Mouse (Mus musculus) lung, postnatal 0 days (tissue): Measurements from ENCODE around the gene Habp2. TPM values are rescaled to one million over a fixed set of nuclear protein-coding genes. Genes with fewer than 3 reads are reported as not detected.

Experiments
- ATAC-seq: fragments of 200-750 bp; cut with Nextera tagmentation; 2 replicates; pipeline ENCODE4 v1.8.0; 2017; ENCODE audit warnings: moderate library complexity
- DNase-seq: peaks from one replicate; pipeline ENCODE4 v3.0.0-alpha.2; 2016; ENCODE audit warnings: low spot score
- H3K27ac ChIP-seq: fragments of 300-500 bp; sonication (generic); 2 replicates; pipeline ENCODE4 v1.5.1; 2014; ENCODE audit warnings: antibody characterized with exemption, mild to moderate bottlenecking, low read length, mixed read lengths
- H3K27me3 ChIP-seq: fragments of 300-500 bp; sonication (generic); replicated peaks from 2 replicates; pipeline ENCODE4 v1.6.1; 2014; ENCODE audit warnings: low read length, mixed read lengths; ENCODE audit not compliant: insufficient read depth
- H3K36me3 ChIP-seq: fragments of 300-500 bp; sonication (generic); 2 replicates; pipeline ENCODE4 v1.6.1; 2014; ENCODE audit warnings: low read length, mixed read lengths; ENCODE audit not compliant: insufficient read depth
- H3K4me1 ChIP-seq: fragments of 300-500 bp; sonication (generic); 2 replicates; pipeline ENCODE4 v1.6.1; 2014; ENCODE audit warnings: antibody characterized with exemption, low read depth, low read length, mixed read lengths; ENCODE audit not compliant: insufficient read depth
- H3K4me2 ChIP-seq: fragments of 300-500 bp; sonication (generic); replicated peaks from 2 replicates; pipeline ENCODE4 v1.6.1; 2014; ENCODE audit warnings: low read depth, mild to moderate bottlenecking, low read length, moderate library complexity, mixed read lengths
- H3K4me3 ChIP-seq: fragments of 300-500 bp; sonication (generic); 2 replicates; pipeline ENCODE4 v1.5.1; 2014; ENCODE audit warnings: low read depth, low read length
- H3K9ac ChIP-seq: fragments of 300-500 bp; sonication (generic); replicated peaks from 2 replicates; pipeline ENCODE4 v1.6.1; 2014; ENCODE audit warnings: low read depth, mild to moderate bottlenecking
- H3K9me3 ChIP-seq: fragments of 300-500 bp; sonication (generic); 2 replicates; pipeline ENCODE4 v1.6.1; 2016; ENCODE audit warnings: low read length, mixed read lengths
- CTCF ChIP-seq: IDR thresholded peaks from 2 replicates; pipeline ENCODE4 v1.5.1; 2016; ENCODE audit warnings: antibody characterized with exemption, mild to moderate bottlenecking
- EP300 ChIP-seq: IDR thresholded peaks from 2 replicates; pipeline ENCODE4 v1.6.1; 2016; ENCODE audit warnings: antibody characterized with exemption, mild to moderate bottlenecking, control low read depth
- WGBS: fragments of 180-500 bp; shearing (Covaris S2); extraction: QIAGEN DNeasy Blood & Tissue Kit; methylation state at CpG from one replicate; pipeline ENCODE4 v1.1.7; 2014; 5-methylcytosine and 5-hydroxymethylcytosine counted together
- polyA plus RNA-seq: library from polyadenylated mRNA; unstranded; fragments of >200 nt; fragmentation: Nextera tagmentation; extraction: Ambion mirVana; gene quantifications from 2 replicates; pipeline ENCODE4 v1.2.1, GENCODE M21; 2015

Gene Habp2
- polyA plus RNA-seq, 1 experiment from 2014 or later = 0.18 TPM

- WGBS = 84% methylated on average over 7 of the region's 7 CpGs
- no peak for TF ChIP-seq CTCF
- no peak for TF ChIP-seq EP300
- no peak for ATAC-seq
Observed at GRCm38 (mm10) chr19:56368912-56369311, 82.0 kb downstream of the Habp2 start.

More at GRCm38 (mm10) chr19:56368912-56369311, 82.0 kb downstream of the Habp2 start:
- Histone ChIP-seq H3K4me1 (no peaks in the 10 kb centered on the region), H3K4me2 (no peak overlapping the region), H3K4me3 (no peak overlapping the region), H3K36me3 (no peaks in the 10 kb centered on the region), H3K9me3 (no peaks in the 10 kb centered on the region), H3K9ac (no peak overlapping the region), H3K27me3 (no peaks in the 10 kb centered on the region), H3K27ac (no peak overlapping the region)
- DNase-seq = no peak

Other genes with a start within 250 kb of the Habp2 start
- 0.53 and 0.62 TPM in 2 replicates for gene Nrap, start 102.9 kb downstream of the Habp2 start, polyA plus RNA-seq
- gene Casp7, start 110.0 kb downstream of the Habp2 start, polyA plus RNA-seq = 21.8 and 25.8 TPM in 2 replicates
- gene Plekhs1, start 174.5 kb downstream of the Habp2 start, polyA plus RNA-seq = 0.11 and 0.21 TPM in 2 replicates